Mouse (Mus musculus): ENCODE measurements around the gene Fmo4.

DNA sequence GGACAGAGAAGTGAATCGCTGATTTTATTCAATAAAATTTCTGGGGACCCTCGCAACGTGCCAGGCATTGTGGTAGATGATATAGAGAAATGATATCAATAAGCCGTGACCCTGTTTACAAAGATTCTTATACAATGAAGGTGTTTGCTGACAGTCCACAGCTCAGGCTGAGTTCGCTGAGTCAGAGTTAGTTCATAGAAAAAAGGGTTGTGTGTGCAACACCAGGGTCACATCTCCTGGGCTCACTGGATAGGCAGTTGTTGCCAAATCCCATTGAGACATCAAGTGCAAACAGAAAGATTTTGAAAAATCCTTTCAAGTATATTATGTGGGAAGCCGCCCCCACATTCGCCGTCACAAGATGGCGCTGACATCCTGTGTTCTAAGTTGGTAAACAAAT is 26.4 kb upstream of the Fmo4 start:
- TF ChIP-seq CTCF (IDR thresholded peaks at IDR 0.05; ENCODE audit: low read depth) (no peak), EP300 (IDR thresholded peaks at IDR 0.05; ENCODE audit: low read depth) (no peak)
